In genomic region chr10:125187544-125187943, GRCm38 (mm10) we compare ENCODE assay signal across 12 mouse cellular contexts.
"Had no signal": no experiment of that assay in that cellular context is flagged by ENCODE, and none has a peak within 500 bp of the region (broad histone marks: within the 10 kb centered on the region; RNA-seq: fewer than 3 reads in every experiment).

No protein-coding gene starts in this region.

- H3K4me3 ChIP-seq: limb, embryonic 13.5 days; midbrain, embryonic 13.5 days had no signal

- DNase-seq: kidney, adult 11 months; kidney, adult 9 months; kidney, postnatal 36 days; left cerebral cortex, postnatal 4 days; lung, adult 18-20 months; right cerebral cortex, postnatal 14 days; thymus, adult 2 months; thymus, postnatal 36 days had no signal

- H3K9me3 ChIP-seq: limb, embryonic 13.5 days; midbrain, embryonic 13.5 days had no signal

- ATAC-seq: midbrain, embryonic 13.5 days had no signal

- H3K9ac ChIP-seq: limb, embryonic 13.5 days; liver, embryonic 14.5 days; midbrain, embryonic 13.5 days had no signal

- H3K4me2 ChIP-seq: limb, embryonic 13.5 days; midbrain, embryonic 13.5 days had no signal

- H3K4me1 ChIP-seq: midbrain, embryonic 13.5 days had no signal

- H3K27ac ChIP-seq: kidney, postnatal 0 days; limb, embryonic 13.5 days; liver, embryonic 14.5 days; midbrain, embryonic 13.5 days had no signal

- H3K27me3 ChIP-seq: limb, embryonic 13.5 days; midbrain, embryonic 13.5 days had no signal

- H3K36me3 ChIP-seq: limb, embryonic 13.5 days; midbrain, embryonic 13.5 days had no signal
